Mouse (Mus musculus): ENCODE results near the gene Olfr67.
"Not testable (repeated sequence)": the region's sequence is repeated elsewhere in the genome, so short reads cannot be mapped to it uniquely, and the experiment has no call there.

Gene Olfr67

GRCm38 (mm10) chr7:103771494-103771893 lies 20.1 kb downstream of the Olfr67 start, which contains the start of gene Olfr69:
TSS of gene Olfr69 (minus strand) at chr7:103771594.
- in situ Hi-C loops (cut with MboI) = no loop called here

- in situ Hi-C loops (cut with MboI) = not testable (repeated sequence)
These were observed 23.9 kb downstream of the Olfr67 start for GRCm38 (mm10) chr7:103767687-103768086.

DNA sequence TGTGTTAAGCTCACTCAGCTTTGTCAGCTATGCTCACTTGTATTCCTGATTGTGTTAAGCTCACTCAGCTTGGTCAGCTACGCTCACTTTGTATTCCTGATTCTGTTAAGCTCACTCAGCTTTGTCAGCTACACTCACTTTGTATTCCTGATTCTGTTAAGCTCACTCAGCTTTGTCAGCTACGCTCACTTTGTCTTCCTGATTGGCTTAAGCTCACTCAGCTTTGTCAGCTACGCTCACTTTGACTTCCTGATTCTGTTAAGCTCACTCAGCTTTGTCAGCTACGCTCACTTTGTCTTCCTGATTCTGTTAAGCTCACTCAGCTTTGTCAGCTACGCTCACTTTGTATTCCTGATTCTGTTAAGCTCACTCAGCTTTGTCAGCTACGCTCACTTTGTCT lies 29.4 kb downstream of the Olfr67 start:
- in situ Hi-C loops (cut with MboI) = not testable (repeated sequence)

DNA sequence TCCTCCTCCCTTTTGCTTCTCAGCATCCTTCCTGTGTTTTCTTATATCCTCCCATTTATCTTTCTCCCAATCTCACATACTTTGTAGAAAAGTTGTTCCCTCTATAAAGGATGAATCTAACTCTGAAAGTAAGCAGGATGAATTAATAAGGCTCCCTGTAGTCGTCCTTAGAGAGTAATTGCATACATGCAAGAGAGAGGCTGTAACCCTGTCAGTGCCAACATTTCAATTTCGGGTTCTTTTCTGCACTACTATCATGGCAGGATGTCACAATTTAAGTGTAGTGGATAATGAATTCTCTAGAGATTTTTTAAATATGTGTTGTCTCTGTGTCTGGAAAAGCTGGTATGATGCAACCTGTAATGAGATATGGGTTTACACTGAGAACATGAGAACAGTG lies 34.4 kb downstream of the Olfr67 start, which contains the start of gene Olfr630:
Gene Olfr630 (minus strand): TSS at position 101 of the 400 bp plus-strand sequence.
- in situ Hi-C loops (cut with MboI) = no loop called here

DNA sequence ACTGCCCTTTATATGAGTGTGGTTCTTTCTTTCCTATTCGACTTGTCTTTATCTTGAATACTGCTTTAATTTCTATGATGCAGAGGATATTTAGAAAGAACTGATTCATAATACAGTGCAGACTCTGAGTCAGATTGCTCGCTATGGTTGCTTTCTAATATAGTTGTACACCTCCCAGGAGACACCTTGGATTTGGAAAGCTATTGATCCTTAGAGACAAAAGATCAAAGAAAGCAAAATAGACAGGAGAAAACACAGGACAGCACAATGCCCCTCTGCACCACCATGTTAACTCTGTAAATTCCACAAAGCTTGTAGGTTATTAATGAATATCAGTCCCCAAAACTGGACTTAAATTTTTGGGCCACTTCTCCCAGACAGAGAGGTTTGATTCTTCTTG lies 46.8 kb downstream of the Olfr67 start, which contains the start of gene Olfr629:
Gene Olfr629 (minus strand): TSS at position 101 of the 400 bp plus-strand sequence.
- in situ Hi-C loops (cut with MboI) = no loop called here
